Mouse (Mus musculus) small intestine, adult 2 months (tissue): ENCODE measurements at regions not wholly inside any gene's neighbourhood (a gene's known extent, or its start where the extent isn't known, plus 50 kb on each side); places are given as distances from the start of the nearest gene placed in this dataset.
"Not testable (repeated sequence)": the region's sequence is repeated elsewhere in the genome, so short reads cannot be mapped to it uniquely, and the experiment has no call there.

Experiments
- CTCF ChIP-seq: fragments of 200-500 bp; IDR thresholded peaks from 2 replicates; pipeline ENCODE4 v1.5.1; 2012; ENCODE audit warnings: low read depth, mild to moderate bottlenecking, control low read depth, inconsistent platforms, low read length, moderate library complexity, mixed read lengths; ENCODE audit not compliant: insufficient replicate concordance, insufficient read length; ENCODE audit errors: extremely low read depth
- POLR2A ChIP-seq: fragments of 200-500 bp; IDR thresholded peaks from 2 replicates; pipeline ENCODE4 v1.6.1; 2012; ENCODE audit warnings: low read depth, mild to moderate bottlenecking, control low read depth, inconsistent platforms, low read length, moderate library complexity

DNA sequence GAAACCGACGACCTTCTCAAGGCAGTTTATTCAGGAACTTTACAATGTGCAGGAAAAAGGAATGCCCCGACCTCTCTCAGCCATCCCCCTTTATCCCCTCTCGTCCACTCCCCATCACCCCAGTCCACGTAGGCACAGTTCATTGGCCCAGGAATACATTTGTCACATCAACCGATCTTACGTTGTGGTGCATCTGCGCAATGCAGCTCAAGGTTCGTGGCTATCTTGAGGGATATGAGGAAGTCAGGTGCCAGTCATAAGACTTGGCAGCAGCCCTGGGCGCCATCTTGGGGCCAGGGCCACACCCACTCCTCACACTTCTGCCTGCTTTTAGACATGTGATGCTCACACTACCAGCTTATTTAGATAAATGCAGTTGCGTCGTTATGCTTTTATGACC, 106.8 kb upstream of the Arid1b start:
- TF ChIP-seq POLR2A, CTCF: not testable (repeated sequence)
